Mouse (Mus musculus) heart, postnatal 0 days (tissue): ENCODE results near the gene A4galt.

Experiments
- CTCF ChIP-seq: IDR thresholded peaks from 2 replicates; pipeline ENCODE4 v1.5.1; 2016; ENCODE audit warnings: antibody characterized with exemption, control low read depth, low read depth
- EP300 ChIP-seq: IDR thresholded peaks from 2 replicates; pipeline ENCODE4 v1.6.1; 2016; ENCODE audit warnings: antibody characterized with exemption, low read depth

DNA sequence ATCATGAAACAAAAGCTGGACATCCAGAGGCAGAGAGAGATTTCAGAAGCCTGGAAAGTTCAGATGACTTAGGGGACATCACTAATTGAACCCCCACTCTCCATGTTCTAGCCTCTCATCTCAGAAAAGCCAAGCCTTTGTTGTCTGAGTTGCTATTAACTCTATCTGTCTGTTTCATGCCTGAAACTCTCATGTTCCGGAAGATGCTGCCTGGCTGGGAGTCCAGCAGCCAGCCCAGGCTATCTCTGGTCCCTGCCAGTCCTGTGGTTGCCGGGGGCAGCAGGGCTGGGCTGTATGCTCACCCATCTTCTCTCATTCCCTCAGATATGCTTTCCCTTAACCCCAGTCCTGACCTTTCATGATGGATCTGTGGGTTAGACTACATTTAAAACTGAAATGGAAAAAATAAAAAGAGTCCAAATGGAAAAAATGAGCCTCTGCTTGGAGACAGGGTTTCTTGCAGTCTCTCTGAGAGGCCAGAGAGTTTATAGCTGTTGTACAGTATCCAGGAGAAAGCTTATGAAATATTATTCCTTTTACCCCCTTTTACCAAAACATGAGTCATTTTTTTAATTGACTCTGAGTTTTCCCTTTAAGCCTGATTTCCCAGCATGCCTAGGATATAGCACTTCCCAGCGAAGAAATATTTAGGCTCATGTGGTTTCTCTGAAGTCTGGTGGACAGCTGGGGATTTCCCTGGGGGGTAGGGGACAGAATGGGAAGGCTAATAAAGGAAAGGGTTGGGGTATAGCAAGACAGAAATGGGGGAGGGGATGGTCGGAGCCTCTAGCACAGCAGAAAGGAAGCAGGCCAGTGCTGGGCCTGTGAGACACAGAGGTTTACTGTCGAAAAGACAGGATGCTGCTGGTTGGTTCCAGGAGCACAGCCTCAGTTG lies 36.0 kb downstream of the A4galt start:
- no peak for TF ChIP-seq EP300
- TF ChIP-seq CTCF, result no peak
